Mouse (Mus musculus): ENCODE measurements around the gene Gm17409. TPM values are rescaled to one million over a fixed set of nuclear protein-coding genes. Genes with fewer than 3 reads are reported as not detected.

Gene Gm17409
- polyA plus RNA-seq, 1 experiment from 2014 or later: not detected

GRCm38 (mm10) chr2:58484284-58484965 is 14.5 kb downstream of the Gm17409 start:
- 45% methylated on average over 7 of the region's 7 CpGs for WGBS

GRCm38 (mm10) chr2:58485152-58485551 is 15.2 kb downstream of the Gm17409 start:
- Histone ChIP-seq H3K4me3 (ENCODE audit: low read depth, low read length) (no peak overlapping the region), H3K27ac (ENCODE audit: low read depth) (no peak overlapping the region), H3K9me3 (ENCODE audit: low read depth, low read length) (no peaks in the 10 kb centered on the region), H3K27me3 (ENCODE audit: insufficient read depth, low read length) (no peaks in the 10 kb centered on the region), H3K36me3 (ENCODE audit: insufficient read depth) (no peaks in the 10 kb centered on the region), H3K9ac (no peak overlapping the region), H3K4me2 (no peak overlapping the region), H3K4me1 (ENCODE audit: insufficient read depth) (peaks cover 14% of the 10 kb centered on the region)
- ATAC-seq (ENCODE audit: insufficient read depth) (no peak), DNase-seq (peak; percentile 73)
- TF ChIP-seq CTCF (IDR thresholded peaks at IDR 0.05; ENCODE audit: low read depth): no peak
- WGBS: 21% methylated on average over 4 of the region's 4 CpGs

More at GRCm38 (mm10) chr2:58484284-58484965, 14.5 kb downstream of the Gm17409 start:
- Histone ChIP-seq H3K27ac (ENCODE audit: low read depth) (no peak overlapping the region), H3K4me3 (ENCODE audit: low read depth, low read length) (no peak overlapping the region), H3K4me1 (ENCODE audit: insufficient read depth) (peaks cover 14% of the 10 kb centered on the region), H3K4me2 (no peak overlapping the region), H3K27me3 (ENCODE audit: insufficient read depth, low read length) (no peaks in the 10 kb centered on the region), H3K9ac (no peak overlapping the region), H3K9me3 (ENCODE audit: low read depth, low read length) (no peaks in the 10 kb centered on the region), H3K36me3 (ENCODE audit: insufficient read depth) (no peaks in the 10 kb centered on the region)
- no peak for TF ChIP-seq CTCF (IDR thresholded peaks at IDR 0.05; ENCODE audit: low read depth)
- DNase-seq (no peak), ATAC-seq (ENCODE audit: insufficient read depth) (peak; percentile 44)

GRCm38 (mm10) chr2:58485683-58486082 is 15.8 kb downstream of the Gm17409 start:
- Histone ChIP-seq H3K9ac (no peak overlapping the region), H3K4me2 (no peak overlapping the region)
- no peak for TF ChIP-seq CTCF (IDR thresholded peaks at IDR 0.05; ENCODE audit: low read depth)

GRCm38 (mm10) chr2:58486441-58487278 is 16.7 kb downstream of the Gm17409 start:
- H3K27ac ChIP-seq (ENCODE audit: low read depth): peak overlapping the region; percentile 54; the same call in 1 of the 2 replicates
- WGBS: 46% methylated on average over 14 of the region's 14 CpGs
- no peaks in the 10 kb centered on the region for H3K27me3 ChIP-seq (ENCODE audit: insufficient read depth, low read length)

More at GRCm38 (mm10) chr2:58485683-58486082, 15.8 kb downstream of the Gm17409 start:
- DNase-seq: no peak
- 68% methylated on average over 3 of the region's 3 CpGs for WGBS
- no peak for ATAC-seq (ENCODE audit: insufficient read depth)
- no peak overlapping the region for H3K27ac ChIP-seq (ENCODE audit: low read depth)
- no peaks in the 10 kb centered on the region for H3K9me3 ChIP-seq (ENCODE audit: low read depth, low read length)
- H3K4me1 ChIP-seq (ENCODE audit: insufficient read depth): peaks cover 14% of the 10 kb centered on the region
- no peaks in the 10 kb centered on the region for H3K27me3 ChIP-seq (ENCODE audit: insufficient read depth, low read length)
- H3K36me3 ChIP-seq (ENCODE audit: insufficient read depth): no peaks in the 10 kb centered on the region
- H3K4me3 ChIP-seq (ENCODE audit: low read depth, low read length): no peak overlapping the region

GRCm38 (mm10) chr2:58487279-58487560 is 17.3 kb downstream of the Gm17409 start:
- WGBS: 57% methylated on average over 3 of the region's 3 CpGs
- ATAC-seq (ENCODE audit: insufficient read depth): no peak

More at GRCm38 (mm10) chr2:58486441-58487278, 16.7 kb downstream of the Gm17409 start:
- H3K9ac ChIP-seq: no peak overlapping the region
- ATAC-seq (ENCODE audit: insufficient read depth): peak; percentile 35; the same call in 1 of the 2 replicates
- TF ChIP-seq CTCF (IDR thresholded peaks at IDR 0.05; ENCODE audit: low read depth): no peak
- no peak overlapping the region for H3K4me3 ChIP-seq (ENCODE audit: low read depth, low read length)
- no peak overlapping the region for H3K4me2 ChIP-seq
- peaks cover 14% of the 10 kb centered on the region for H3K4me1 ChIP-seq (ENCODE audit: insufficient read depth)
- no peaks in the 10 kb centered on the region for H3K36me3 ChIP-seq (ENCODE audit: insufficient read depth)
- peak; percentile 58 for DNase-seq
- H3K9me3 ChIP-seq (ENCODE audit: low read depth, low read length): no peaks in the 10 kb centered on the region

GRCm38 (mm10) chr2:58488404-58488803 is 18.5 kb downstream of the Gm17409 start:
- Histone ChIP-seq H3K9me3 (ENCODE audit: low read depth, low read length) (no peaks in the 10 kb centered on the region), H3K27ac (ENCODE audit: low read depth) (no peak overlapping the region), H3K9ac (no peak overlapping the region), H3K4me1 (ENCODE audit: insufficient read depth) (peaks cover 14% of the 10 kb centered on the region), H3K4me2 (no peak overlapping the region), H3K27me3 (ENCODE audit: insufficient read depth, low read length) (no peaks in the 10 kb centered on the region), H3K4me3 (ENCODE audit: low read depth, low read length) (no peak overlapping the region), H3K36me3 (ENCODE audit: insufficient read depth) (no peaks in the 10 kb centered on the region)
- no peak for TF ChIP-seq CTCF (IDR thresholded peaks at IDR 0.05; ENCODE audit: low read depth)
- DNase-seq (no peak), ATAC-seq (ENCODE audit: insufficient read depth) (no peak)
- WGBS: 78% methylated on average over 8 of the region's 8 CpGs

More at GRCm38 (mm10) chr2:58487279-58487560, 17.3 kb downstream of the Gm17409 start:
- H3K9ac ChIP-seq: no peak overlapping the region
- H3K9me3 ChIP-seq (ENCODE audit: low read depth, low read length): no peaks in the 10 kb centered on the region
- peaks cover 14% of the 10 kb centered on the region for H3K4me1 ChIP-seq (ENCODE audit: insufficient read depth)
- TF ChIP-seq CTCF (IDR thresholded peaks at IDR 0.05; ENCODE audit: low read depth): no peak
- no peaks in the 10 kb centered on the region for H3K36me3 ChIP-seq (ENCODE audit: insufficient read depth)
- no peak overlapping the region for H3K4me3 ChIP-seq (ENCODE audit: low read depth, low read length)
- H3K4me2 ChIP-seq: no peak overlapping the region
- no peaks in the 10 kb centered on the region for H3K27me3 ChIP-seq (ENCODE audit: insufficient read depth, low read length)
- no peak for DNase-seq
- H3K27ac ChIP-seq (ENCODE audit: low read depth): peak overlapping the region; percentile 54; the same call in 1 of the 2 replicates

GRCm38 (mm10) chr2:58489275-58489674 is 19.4 kb downstream of the Gm17409 start:
- no peaks in the 10 kb centered on the region for H3K36me3 ChIP-seq (ENCODE audit: insufficient read depth)
- H3K9me3 ChIP-seq (ENCODE audit: low read depth, low read length): no peaks in the 10 kb centered on the region
- peaks cover 14% of the 10 kb centered on the region for H3K4me1 ChIP-seq (ENCODE audit: insufficient read depth)
- H3K4me3 ChIP-seq (ENCODE audit: low read depth, low read length): no peak overlapping the region
- H3K27ac ChIP-seq (ENCODE audit: low read depth): peak overlapping the region; percentile 36; the same call in 1 of the 2 replicates
- WGBS: 66% methylated on average over 9 of the region's 9 CpGs
- H3K9ac ChIP-seq: no peak overlapping the region
- ATAC-seq (ENCODE audit: insufficient read depth): peak; percentile 33; the same call in 1 of the 2 replicates
- no peak for TF ChIP-seq CTCF (IDR thresholded peaks at IDR 0.05; ENCODE audit: low read depth)
- H3K4me2 ChIP-seq: no peak overlapping the region
- peak; percentile 32 for DNase-seq
- H3K27me3 ChIP-seq (ENCODE audit: insufficient read depth, low read length): no peaks in the 10 kb centered on the region
